Mouse (Mus musculus): Measurements from ENCODE around the gene Zfp366.

- no peak for TF ChIP-seq POLR2A (IDR thresholded peaks at IDR 0.05; ENCODE audit: borderline replicate concordance, insufficient read depth, low read length)
- no peak for TF ChIP-seq CTCF (IDR thresholded peaks at IDR 0.05; ENCODE audit: borderline replicate concordance, insufficient read depth, low read depth, low read length)
These were observed 38.2 kb upstream of the Zfp366 start for GRCm38 (mm10) chr13:99146355-99146871.

All from cerebellum, adult 2 months (tissue).